Mouse (Mus musculus): ENCODE measurements at regions not wholly inside any gene's neighbourhood (a gene's known extent, or its start where the extent isn't known, plus 50 kb on each side); places are given as distances from the start of the nearest gene placed in this dataset.

DNA sequence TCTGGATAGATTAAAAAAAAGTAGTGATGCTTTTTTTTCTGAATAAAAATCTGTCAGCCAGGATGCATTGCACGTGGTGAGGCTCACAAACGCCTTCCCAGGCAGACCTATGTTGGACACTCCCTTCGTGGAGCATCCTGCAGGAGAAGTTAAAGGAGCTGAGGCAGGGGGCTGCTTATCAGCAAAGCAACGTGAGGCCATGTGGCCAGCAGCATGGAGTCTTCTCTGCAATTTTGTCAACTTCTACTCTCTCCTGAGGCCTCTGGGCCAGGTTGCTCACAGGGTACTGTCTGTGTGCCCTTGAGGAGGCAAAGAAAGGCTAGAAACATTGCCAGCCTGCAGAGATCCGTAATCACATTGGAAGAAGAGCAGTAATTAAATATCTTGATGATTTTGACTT is 140.0 kb upstream of the Gm17728 start:
- WGBS: 86% methylated on average over 5 of the region's 5 CpGs
- H3K4me3 ChIP-seq: no peak overlapping the region
- 0 out of 2 replicates have a peak, but pooled peaks cover 3% of the 10 kb centered on the region for H3K4me1 ChIP-seq
- H3K9me3 ChIP-seq: no peaks in the 10 kb centered on the region
- no peaks in the 10 kb centered on the region for H3K36me3 ChIP-seq
- no peak overlapping the region for H3K4me2 ChIP-seq (replicated peaks)
- no peaks in the 10 kb centered on the region for H3K27me3 ChIP-seq (replicated peaks)
- H3K9ac ChIP-seq: no peak overlapping the region
- no peak overlapping the region for H3K27ac ChIP-seq
- ATAC-seq (ENCODE audit: low FRiP score, low read depth): no peak

DNA sequence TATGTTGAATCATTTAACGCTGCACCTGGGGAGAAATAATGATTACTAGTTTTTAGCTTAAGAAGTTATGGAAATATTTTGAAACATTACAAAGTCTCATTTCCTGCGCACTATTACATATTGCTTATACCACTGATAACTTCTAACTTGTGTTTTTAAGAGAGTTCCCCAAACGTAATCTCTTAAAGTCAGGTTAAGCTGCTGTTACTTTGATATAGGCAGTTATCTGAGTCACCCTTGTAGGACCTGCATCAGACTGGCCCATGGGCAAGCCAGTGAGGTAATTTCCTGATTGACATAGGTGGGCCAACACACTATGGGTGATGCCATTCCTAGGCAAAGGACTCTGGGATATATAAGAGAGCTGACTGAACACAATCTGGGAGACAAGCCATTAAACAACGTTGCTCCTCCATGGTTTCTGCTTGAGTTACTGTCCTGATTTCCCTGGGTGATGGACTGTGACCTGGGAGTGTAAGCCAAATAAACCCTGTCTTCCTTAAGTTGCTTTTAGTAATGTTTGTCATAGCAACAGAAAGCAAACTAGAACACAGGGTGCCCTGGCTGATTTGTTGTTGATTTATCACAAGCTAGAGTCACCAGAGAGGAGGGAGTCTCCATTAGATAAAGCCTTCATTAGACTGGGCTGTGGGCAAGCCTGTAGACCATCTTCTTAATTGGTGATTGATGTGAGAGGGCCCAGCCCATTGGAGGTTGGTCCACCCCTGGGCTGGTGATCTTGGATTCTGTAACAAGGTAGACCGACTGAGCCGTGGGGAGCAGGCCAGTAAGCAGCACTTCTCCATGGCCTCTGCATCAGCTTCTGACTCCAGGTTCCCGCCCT is 139.3 kb upstream of the Gm17728 start:
- Histone ChIP-seq H3K27ac (no peak overlapping the region), H3K36me3 (no peaks in the 10 kb centered on the region), H3K9ac (no peak overlapping the region), H3K4me2 (replicated peaks) (no peak overlapping the region), H3K9me3 (no peaks in the 10 kb centered on the region), H3K27me3 (replicated peaks) (no peaks in the 10 kb centered on the region), H3K4me3 (no peak overlapping the region), H3K4me1 (0 out of 2 replicates have a peak, but pooled peaks cover 3% of the 10 kb centered on the region)
- no peak for ATAC-seq (ENCODE audit: low FRiP score, low read depth)
- WGBS: 87% methylated on average over 7 of the region's 7 CpGs

DNA sequence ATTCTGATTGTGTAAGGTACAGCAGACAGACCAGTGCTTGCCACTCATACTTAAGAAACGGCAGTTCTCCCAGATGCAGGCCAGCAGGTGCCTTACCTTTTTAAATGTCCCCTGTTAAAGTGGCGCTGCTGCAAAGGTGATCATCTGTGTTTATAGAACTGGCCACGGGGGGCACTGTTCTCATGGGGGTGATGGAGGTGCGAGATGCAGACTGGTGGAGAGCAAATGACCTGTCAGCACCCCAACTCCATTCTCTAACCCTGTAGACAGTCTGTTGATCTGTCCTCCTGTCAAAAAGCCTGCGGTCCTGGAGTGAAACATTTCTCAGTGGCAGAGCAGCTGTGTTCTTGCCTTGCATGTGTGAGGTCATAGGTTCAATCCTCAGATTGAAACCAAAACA is 135.4 kb upstream of the Gm17728 start:
- 57% methylated on average over 5 of the region's 5 CpGs for WGBS

DNA sequence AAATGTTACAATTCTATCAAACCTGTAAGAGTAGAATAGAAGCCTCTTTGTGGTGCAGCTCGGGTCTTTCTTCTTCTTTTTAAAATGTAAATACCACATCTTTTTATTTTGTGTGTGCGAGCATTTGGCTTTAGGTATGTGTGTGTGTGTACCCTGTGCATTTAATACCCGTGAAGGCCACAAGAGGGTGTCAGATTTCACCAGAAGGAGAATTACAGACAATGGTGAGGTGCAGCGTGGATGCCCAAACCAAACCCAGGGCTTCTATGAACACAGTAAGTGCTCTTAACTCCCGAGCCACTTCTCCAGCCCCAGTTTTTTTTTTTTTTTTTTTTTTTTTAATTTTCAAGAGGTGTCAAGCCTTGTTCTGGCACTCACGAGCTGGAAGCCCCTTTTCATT is 135.0 kb upstream of the Gm17728 start:
- WGBS: 71% methylated on average over 6 of the region's 6 CpGs
- Histone ChIP-seq H3K9ac (no peak overlapping the region), H3K27ac (no peak overlapping the region), H3K9me3 (no peaks in the 10 kb centered on the region), H3K4me2 (replicated peaks) (no peak overlapping the region), H3K36me3 (no peaks in the 10 kb centered on the region), H3K27me3 (replicated peaks) (0 out of 2 replicates have a peak, but pooled peaks cover 3% of the 10 kb centered on the region), H3K4me1 (no peaks in the 10 kb centered on the region), H3K4me3 (no peak overlapping the region)
- no peak for ATAC-seq (ENCODE audit: low FRiP score, low read depth)

More for the DNA sequence above, 135.4 kb upstream of the Gm17728 start:
- H3K27me3 ChIP-seq (replicated peaks): 0 out of 2 replicates have a peak, but pooled peaks cover 3% of the 10 kb centered on the region
- H3K36me3 ChIP-seq: no peaks in the 10 kb centered on the region
- H3K4me1 ChIP-seq: no peaks in the 10 kb centered on the region
- no peak overlapping the region for H3K9ac ChIP-seq
- no peak for ATAC-seq (ENCODE audit: low FRiP score, low read depth)
- H3K9me3 ChIP-seq: no peaks in the 10 kb centered on the region
- no peak overlapping the region for H3K4me2 ChIP-seq (replicated peaks)
- H3K27ac ChIP-seq: no peak overlapping the region
- no peak overlapping the region for H3K4me3 ChIP-seq

DNA sequence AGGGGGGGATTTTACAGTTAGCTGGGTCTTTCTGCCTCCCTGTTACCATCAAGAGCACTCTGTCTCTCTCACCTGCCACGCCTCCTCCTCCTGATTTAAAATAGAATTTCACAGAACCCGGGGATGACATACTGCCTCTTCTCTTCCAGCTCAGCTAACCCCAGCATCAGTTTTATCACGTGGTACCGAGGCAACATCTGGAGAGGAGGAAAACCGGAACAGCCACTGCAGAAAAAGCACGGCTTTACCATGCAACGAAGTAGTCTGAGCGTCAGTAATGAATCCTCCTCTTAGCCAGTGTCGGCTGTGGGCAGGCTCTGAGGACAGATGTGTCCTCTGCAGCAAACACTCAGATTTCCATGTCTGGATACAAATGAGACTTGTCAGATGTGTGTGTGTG is 134.2 kb upstream of the Gm17728 start:
- 67% methylated on average over 9 of the region's 9 CpGs for WGBS
- H3K4me1 ChIP-seq: no peaks in the 10 kb centered on the region

DNA sequence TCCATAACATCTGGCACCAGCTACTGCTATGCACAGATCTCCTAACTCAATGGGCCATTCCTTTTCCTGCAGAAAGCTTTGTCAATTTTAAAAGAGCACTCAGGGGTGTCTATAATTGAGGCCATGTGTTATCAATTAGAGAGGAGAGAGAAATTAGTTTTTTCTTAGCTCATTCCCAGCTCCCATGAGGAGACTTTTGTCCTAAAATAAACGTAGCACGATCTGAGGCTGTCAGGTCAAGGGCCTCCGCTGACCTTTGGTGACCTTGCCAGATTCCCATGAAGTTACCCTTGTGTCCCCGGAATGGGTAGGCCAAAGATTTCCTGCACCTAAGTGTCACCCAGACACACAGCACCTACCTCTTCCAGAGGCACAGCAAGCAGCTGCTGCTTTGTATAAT is 130.3 kb upstream of the Gm17728 start:
- WGBS: 30% methylated on average over 4 of the region's 4 CpGs
- Histone ChIP-seq H3K9ac (no peak overlapping the region), H3K36me3 (no peaks in the 10 kb centered on the region), H3K9me3 (no peaks in the 10 kb centered on the region), H3K4me3 (no peak overlapping the region), H3K27me3 (replicated peaks) (0 out of 2 replicates have a peak, but pooled peaks cover 3% of the 10 kb centered on the region), H3K27ac (no peak overlapping the region), H3K4me1 (no peaks in the 10 kb centered on the region), H3K4me2 (replicated peaks) (no peak overlapping the region)
- ATAC-seq (ENCODE audit: low FRiP score, low read depth): no peak

More for the DNA sequence above, 134.2 kb upstream of the Gm17728 start:
- 0 out of 2 replicates have a peak, but pooled peaks cover 3% of the 10 kb centered on the region for H3K27me3 ChIP-seq (replicated peaks)
- H3K4me2 ChIP-seq (replicated peaks): no peak overlapping the region
- no peaks in the 10 kb centered on the region for H3K9me3 ChIP-seq
- no peak overlapping the region for H3K9ac ChIP-seq
- no peak for ATAC-seq (ENCODE audit: low FRiP score, low read depth)
- H3K4me3 ChIP-seq: no peak overlapping the region
- no peaks in the 10 kb centered on the region for H3K36me3 ChIP-seq
- H3K27ac ChIP-seq: no peak overlapping the region

DNA sequence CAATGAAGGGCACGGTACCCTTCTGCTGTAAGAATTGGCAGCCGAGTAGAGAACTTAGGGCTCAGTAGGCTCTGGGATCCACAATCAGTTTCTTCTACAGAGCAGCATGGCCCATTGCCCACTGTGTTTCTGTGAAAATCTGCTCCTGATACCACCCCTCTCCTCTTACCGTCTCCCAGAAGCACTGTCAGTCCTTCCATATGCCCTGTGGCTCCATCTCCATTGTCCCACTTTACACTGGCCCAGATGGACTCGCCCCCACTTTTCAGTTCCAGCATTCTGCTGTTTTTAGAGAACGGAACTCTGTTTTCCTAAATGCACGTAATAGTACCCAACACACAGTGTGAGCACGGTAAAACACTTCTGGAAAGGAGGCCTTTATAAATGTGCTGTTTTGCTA is 129.6 kb upstream of the Gm17728 start:
- no peaks in the 10 kb centered on the region for H3K9me3 ChIP-seq
- H3K27ac ChIP-seq: no peak overlapping the region
- ATAC-seq (ENCODE audit: low FRiP score, low read depth): no peak
- no peaks in the 10 kb centered on the region for H3K4me1 ChIP-seq
- WGBS: 85% methylated on average over 7 of the region's 7 CpGs
- H3K36me3 ChIP-seq: no peaks in the 10 kb centered on the region
- 0 out of 2 replicates have a peak, but pooled peaks cover 3% of the 10 kb centered on the region for H3K27me3 ChIP-seq (replicated peaks)
- no peak overlapping the region for H3K9ac ChIP-seq
- no peak overlapping the region for H3K4me2 ChIP-seq (replicated peaks)
- no peak overlapping the region for H3K4me3 ChIP-seq

DNA sequence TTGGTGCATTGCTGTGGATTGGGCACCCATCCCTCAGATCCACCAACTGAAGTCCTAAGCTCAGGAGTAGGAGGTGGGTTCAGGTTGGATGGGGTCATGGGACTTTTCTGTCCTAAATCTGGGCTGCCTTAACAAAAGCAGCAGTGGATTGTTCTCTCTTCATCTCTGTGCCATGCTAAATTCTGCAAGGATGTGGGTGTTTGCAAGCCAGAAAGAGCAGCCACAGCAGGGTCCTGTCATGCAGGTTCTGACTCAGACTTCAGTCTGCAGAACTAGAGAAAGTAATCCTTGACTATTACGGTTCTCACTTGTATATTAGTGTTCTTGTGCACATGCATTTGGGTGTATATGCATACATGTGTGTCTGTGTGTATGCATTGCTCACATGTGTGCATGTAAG is 125.5 kb upstream of the Gm17728 start:
- Histone ChIP-seq H3K4me3 (no peak overlapping the region), H3K9me3 (no peaks in the 10 kb centered on the region), H3K27ac (no peak overlapping the region), H3K36me3 (no peaks in the 10 kb centered on the region), H3K9ac (no peak overlapping the region), H3K4me2 (replicated peaks) (no peak overlapping the region), H3K27me3 (replicated peaks) (no peaks in the 10 kb centered on the region), H3K4me1 (no peaks in the 10 kb centered on the region)
- no peak for ATAC-seq (ENCODE audit: low FRiP score, low read depth)
- WGBS: 90% methylated on average over 1 of the region's 1 CpGs

DNA sequence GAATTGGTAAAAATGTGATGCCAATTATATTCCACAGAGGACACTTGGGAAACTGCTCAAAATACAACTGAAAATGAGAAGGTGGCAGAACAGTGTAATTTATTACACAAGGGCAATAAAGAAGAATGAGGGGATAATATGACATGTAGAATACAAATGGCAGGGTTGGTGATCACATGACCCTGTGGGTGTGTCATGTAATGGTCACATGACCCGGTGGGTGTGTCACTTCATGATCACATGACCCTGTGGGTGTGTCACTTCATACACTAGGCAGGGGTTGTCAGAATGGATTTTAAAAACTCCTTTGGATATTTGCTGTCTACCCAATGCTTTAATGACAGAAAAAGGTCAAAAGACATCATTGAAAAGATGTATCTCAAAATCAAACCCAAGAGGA is 123.6 kb upstream of the Gm17728 start:
- H3K4me1 ChIP-seq: no peaks in the 10 kb centered on the region
- no peaks in the 10 kb centered on the region for H3K27me3 ChIP-seq (replicated peaks)
- ATAC-seq (ENCODE audit: low FRiP score, low read depth): no peak
- H3K27ac ChIP-seq: no peak overlapping the region
- 97% methylated on average over 1 of the region's 1 CpGs for WGBS
- no peaks in the 10 kb centered on the region for H3K9me3 ChIP-seq
- H3K36me3 ChIP-seq: no peaks in the 10 kb centered on the region
- H3K9ac ChIP-seq: no peak overlapping the region
- H3K4me3 ChIP-seq: no peak overlapping the region
- no peak overlapping the region for H3K4me2 ChIP-seq (replicated peaks)

DNA sequence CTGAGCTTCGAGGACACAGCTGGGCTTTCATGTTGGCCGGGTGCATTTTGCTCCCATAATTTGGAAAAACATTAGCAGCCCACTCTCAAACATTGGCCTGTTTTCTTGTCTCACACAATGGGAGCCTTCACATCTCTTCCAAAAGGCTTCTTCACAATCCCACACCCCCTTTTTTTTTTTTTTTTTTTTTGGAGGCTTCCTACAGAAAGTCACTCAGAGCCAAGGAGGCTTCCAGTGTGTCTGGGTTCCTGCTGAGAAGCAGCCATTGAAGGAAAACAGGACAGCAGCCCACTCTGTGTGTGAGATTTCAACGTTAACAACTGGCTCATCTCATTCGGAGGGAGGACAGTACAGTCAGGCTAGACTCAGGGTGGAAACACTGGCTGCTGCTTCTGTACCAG is 120.8 kb upstream of the Gm17728 start:
- Histone ChIP-seq H3K4me2 (replicated peaks) (no peak overlapping the region), H3K36me3 (no peaks in the 10 kb centered on the region), H3K27me3 (replicated peaks) (no peaks in the 10 kb centered on the region), H3K9ac (no peak overlapping the region), H3K9me3 (no peaks in the 10 kb centered on the region), H3K27ac (no peak overlapping the region), H3K4me1 (no peaks in the 10 kb centered on the region), H3K4me3 (no peak overlapping the region)
- no peak for ATAC-seq (ENCODE audit: low FRiP score, low read depth)
- WGBS: 49% methylated on average over 4 of the region's 4 CpGs

DNA sequence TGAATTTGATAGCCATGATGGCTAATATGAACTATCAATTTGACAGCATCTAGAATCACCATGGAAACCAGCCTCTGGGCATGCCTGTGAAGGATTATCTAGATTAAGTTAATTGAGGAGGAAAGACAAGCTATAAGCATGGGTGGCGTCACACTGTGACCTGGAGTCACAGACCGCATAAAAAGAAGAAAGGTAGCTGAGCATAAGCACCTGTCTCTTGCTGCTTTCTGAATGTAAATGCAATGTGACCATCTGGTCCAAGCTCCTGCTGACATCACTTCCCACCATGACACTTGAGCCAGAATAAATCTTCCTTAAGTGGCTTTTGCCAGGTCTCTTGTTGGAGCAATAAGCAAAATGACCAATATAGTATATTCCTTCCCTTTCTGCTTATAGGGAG is 113.4 kb upstream of the Gm17728 start:
- no peak overlapping the region for H3K27ac ChIP-seq
- no peak overlapping the region for H3K4me3 ChIP-seq
- no peaks in the 10 kb centered on the region for H3K27me3 ChIP-seq (replicated peaks)
- H3K4me1 ChIP-seq: no peaks in the 10 kb centered on the region
- no peak overlapping the region for H3K9ac ChIP-seq
- H3K36me3 ChIP-seq: no peaks in the 10 kb centered on the region
- no peak for ATAC-seq (ENCODE audit: low FRiP score, low read depth)
- no peaks in the 10 kb centered on the region for H3K9me3 ChIP-seq
- 60% methylated on average over 2 of the region's 2 CpGs for WGBS
- no peak overlapping the region for H3K4me2 ChIP-seq (replicated peaks)

DNA sequence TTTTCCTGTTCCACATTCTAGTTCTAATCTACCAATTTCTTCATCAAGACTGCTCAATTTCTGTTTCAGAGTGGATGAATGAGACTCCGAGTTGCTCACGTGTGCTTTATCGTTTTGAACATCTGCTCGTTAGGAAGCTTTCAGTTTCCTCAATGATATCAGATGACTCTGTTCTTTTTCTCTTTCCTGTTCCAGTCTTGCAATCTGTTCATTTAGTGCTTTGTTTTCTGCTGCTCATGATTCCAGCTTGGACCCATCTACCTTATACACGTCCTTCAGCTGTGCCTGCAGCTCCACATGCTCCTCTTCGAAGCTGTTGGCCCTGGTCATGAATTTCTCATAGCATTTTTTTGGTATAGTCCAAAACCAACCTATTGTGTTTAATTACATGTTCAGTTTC is 99.1 kb upstream of the Gm17728 start:
- Histone ChIP-seq H3K27ac (no peak overlapping the region), H3K9me3 (no peaks in the 10 kb centered on the region), H3K4me2 (replicated peaks) (no peak overlapping the region), H3K4me3 (no peak overlapping the region), H3K9ac (no peak overlapping the region), H3K36me3 (no peaks in the 10 kb centered on the region), H3K4me1 (no peaks in the 10 kb centered on the region), H3K27me3 (replicated peaks) (no peaks in the 10 kb centered on the region)
- 92% methylated on average over 6 of the region's 6 CpGs for WGBS
- ATAC-seq (ENCODE audit: low FRiP score, low read depth): no peak

DNA sequence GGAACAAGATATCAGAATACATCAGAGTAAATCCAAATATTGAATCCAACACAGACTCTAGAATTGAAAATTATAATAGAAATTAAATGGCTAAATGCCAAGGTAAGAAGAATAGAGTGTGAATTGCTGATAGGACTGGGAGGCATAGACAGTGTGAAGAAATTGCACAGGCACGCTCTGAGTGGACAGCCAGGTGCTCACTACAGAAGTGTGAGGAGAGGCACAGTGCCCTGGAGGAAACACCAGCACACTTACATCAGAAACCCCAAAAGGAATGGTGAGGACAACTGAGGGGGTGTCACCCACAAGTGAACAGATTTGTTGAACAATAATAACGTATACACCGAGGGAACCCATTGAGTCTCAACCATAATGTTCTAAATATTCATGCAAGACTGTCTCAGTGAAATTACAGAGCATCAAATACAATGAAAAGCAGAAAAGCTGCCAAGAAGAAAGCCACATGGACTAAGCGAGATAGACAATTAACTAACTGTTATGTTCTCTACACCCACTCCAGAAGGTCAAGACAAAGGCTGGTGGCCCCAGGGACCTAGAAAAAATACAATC is 92.9 kb upstream of the Gm17728 start:
- Histone ChIP-seq H3K9me3 (no peaks in the 10 kb centered on the region), H3K4me2 (replicated peaks) (no peak overlapping the region), H3K4me1 (no peaks in the 10 kb centered on the region), H3K27me3 (replicated peaks) (no peaks in the 10 kb centered on the region), H3K27ac (no peak overlapping the region), H3K9ac (no peak overlapping the region), H3K4me3 (no peak overlapping the region), H3K36me3 (no peaks in the 10 kb centered on the region)
- WGBS: 88% methylated on average over 4 of the region's 4 CpGs
- no peak for ATAC-seq (ENCODE audit: low FRiP score, low read depth)
